Mouse (Mus musculus) stomach, embryonic 14.5 days (tissue): ENCODE data around the gene Clec14a. TPM values are rescaled to one million over a fixed set of nuclear protein-coding genes. Genes with fewer than 3 reads are reported as not detected.
"Not testable (repeated sequence)": the region's sequence is repeated elsewhere in the genome, so short reads cannot be mapped to it uniquely, and the experiment has no call there.

Experiments used
- ATAC-seq: fragments of 200-750 bp; cut with Nextera tagmentation; 2 replicates; pipeline ENCODE4 v1.8.0; 2017; ENCODE audit warnings: low read depth, moderate TSS enrichment; ENCODE audit not compliant: insufficient number of reproducible peaks, insufficient read depth, low FRiP score
- H3K27ac ChIP-seq: fragments of 300-500 bp; sonication (generic); 2 replicates; pipeline ENCODE4 v1.5.1; 2014; ENCODE audit warnings: mild to moderate bottlenecking, low read length, moderate library complexity, mixed read lengths
- H3K27me3 ChIP-seq: fragments of 300-500 bp; sonication (generic); 2 replicates; pipeline ENCODE4 v1.6.1; 2014; ENCODE audit warnings: low read length, control low read depth, mixed read lengths; ENCODE audit not compliant: control insufficient read depth, insufficient read depth
- H3K36me3 ChIP-seq: fragments of 300-500 bp; sonication (generic); 2 replicates; pipeline ENCODE4 v1.6.1; 2014; ENCODE audit warnings: mild to moderate bottlenecking, control low read depth, low read length, moderate library complexity, mixed read lengths; ENCODE audit not compliant: control insufficient read depth, insufficient read depth
- H3K4me1 ChIP-seq: fragments of 300-500 bp; sonication (generic); 2 replicates; pipeline ENCODE4 v1.6.1; 2014; ENCODE audit warnings: low read length, control low read depth, mixed read lengths; ENCODE audit not compliant: control insufficient read depth, insufficient read depth
- H3K4me2 ChIP-seq: fragments of 300-500 bp; sonication (generic); replicated peaks from 2 replicates; pipeline ENCODE4 v1.6.1; 2014; ENCODE audit warnings: low read depth, low read length, control low read depth
- H3K4me3 ChIP-seq: fragments of 300-500 bp; sonication (generic); 2 replicates; pipeline ENCODE4 v1.5.1; 2014; ENCODE audit warnings: low read depth, low read length, control low read depth
- H3K9ac ChIP-seq: fragments of 300-500 bp; sonication (generic); replicated peaks from 2 replicates; pipeline ENCODE4 v1.6.1; 2014; ENCODE audit warnings: low read depth, mild to moderate bottlenecking, control low read depth, low read length, moderate library complexity, mixed read lengths
- H3K9me3 ChIP-seq: fragments of 300-500 bp; sonication (generic); 2 replicates; pipeline ENCODE4 v1.6.1; 2016; ENCODE audit warnings: low read depth, low read length, control low read depth; ENCODE audit not compliant: control insufficient read depth
- WGBS: fragments of 180-500 bp; shearing (Covaris S2); extraction: QIAGEN DNeasy Blood & Tissue Kit; methylation state at CpG from one replicate; pipeline ENCODE4 v1.1.7; 2014; 5-methylcytosine and 5-hydroxymethylcytosine counted together
- polyA plus RNA-seq: library from polyadenylated mRNA; unstranded; fragments of >200 nt; fragmentation: Nextera tagmentation; extraction: Ambion mirVana; gene quantifications from 2 replicates; pipeline ENCODE4 v1.2.1, GENCODE M21; 2014

Clec14a gene
- polyA plus RNA-seq: 8.0 and 9.3 TPM in 2 replicates

DNA sequence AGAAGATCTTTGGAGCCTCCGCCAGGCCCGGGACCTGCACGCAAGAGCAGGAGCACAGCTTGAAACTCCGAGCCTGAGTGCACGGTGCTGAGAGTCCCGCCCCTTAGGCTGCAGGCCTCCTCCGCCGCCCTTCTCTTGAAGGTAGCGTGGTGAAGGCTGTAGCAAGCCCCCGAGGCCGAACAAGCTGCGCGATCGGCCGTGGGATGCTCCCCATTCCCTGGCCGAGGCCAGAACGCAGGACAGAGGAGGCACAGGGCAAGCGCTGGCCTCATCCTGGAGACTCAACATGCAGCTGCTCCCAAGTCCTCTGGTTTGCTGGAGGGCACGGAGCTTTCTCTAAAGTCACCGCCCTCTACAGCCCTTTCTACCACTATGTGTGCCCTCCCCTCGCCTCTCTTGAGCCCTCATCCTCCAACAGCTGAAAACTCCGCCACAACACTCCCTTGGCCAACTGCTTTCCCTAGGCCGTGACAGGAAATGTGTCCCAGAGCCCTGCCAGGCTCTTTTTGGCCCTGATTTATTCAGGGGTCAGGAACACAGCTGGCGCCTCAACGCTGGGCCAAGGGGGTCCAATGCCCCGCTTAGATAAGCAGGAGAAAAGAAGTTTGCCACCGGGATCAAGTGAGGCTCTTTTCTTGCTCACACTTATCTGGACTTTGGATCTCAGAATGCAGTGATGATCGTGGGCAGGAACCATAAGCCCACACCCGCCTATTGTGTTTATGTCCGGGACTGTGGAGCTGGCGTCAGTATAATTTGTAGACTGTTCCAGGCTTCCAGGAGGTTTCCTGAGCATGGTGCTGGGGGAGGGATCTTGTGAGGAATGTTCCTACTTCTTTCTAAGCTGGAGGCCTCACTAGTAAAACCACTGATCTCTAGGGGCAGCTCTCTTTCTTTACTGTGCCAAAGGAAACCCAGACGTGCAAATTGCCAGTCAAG lies at the start of gene Clec14a:
TSS of gene Clec14a (minus strand) at position 728 of the 939 bp plus-strand sequence.
- 6% methylated on average over 32 of the region's 32 CpGs for WGBS
- peak within 1 kb of the TSS; percentile 57 for H3K4me2 ChIP-seq
- peak within 1 kb of the TSS; percentile 68; the same call in 1 of the 2 replicates for H3K27ac ChIP-seq
- no peaks in the 10 kb centered on the region for H3K27me3 ChIP-seq
- H3K4me3 ChIP-seq: peak within 1 kb of the TSS; percentile 38
- peak; percentile 84 for ATAC-seq
- H3K9ac ChIP-seq: peak within 1 kb of the TSS; percentile 40; the same call in 1 of the 2 replicates
- 0 out of 2 replicates have a peak, but pooled peaks cover 3% of the 10 kb centered on the region for H3K4me1 ChIP-seq
- H3K36me3 ChIP-seq: no peaks in the 10 kb centered on the region
- H3K9me3 ChIP-seq: no peaks in the 10 kb centered on the region

DNA sequence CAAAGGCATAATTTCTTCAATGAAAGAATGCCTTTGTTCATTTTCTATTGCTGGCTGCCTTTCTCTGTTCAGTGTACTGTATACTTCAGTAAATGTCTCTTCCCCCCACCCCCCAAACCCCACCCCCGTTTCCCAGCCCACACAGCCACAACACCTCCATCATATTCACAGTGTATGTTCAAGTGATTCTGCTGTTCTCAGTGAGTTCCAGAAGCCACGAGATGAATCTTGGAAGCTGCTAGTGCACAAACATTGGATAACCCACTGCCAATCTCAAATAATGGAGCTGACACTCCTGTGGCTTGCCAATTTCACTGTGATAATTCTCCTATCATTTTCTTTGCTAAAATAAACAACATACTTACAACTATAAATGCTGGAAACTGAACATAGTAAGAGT lies 38.7 kb upstream of the Clec14a start:
- no peak for ATAC-seq
- H3K36me3 ChIP-seq: no peaks in the 10 kb centered on the region
- H3K27me3 ChIP-seq: no peaks in the 10 kb centered on the region
- 73% methylated on average over 2 of the region's 2 CpGs for WGBS
- H3K27ac ChIP-seq: no peak overlapping the region
- H3K9me3 ChIP-seq: no peaks in the 10 kb centered on the region
- H3K4me2 ChIP-seq: no peak overlapping the region
- H3K4me1 ChIP-seq: no peaks in the 10 kb centered on the region
- no peak overlapping the region for H3K4me3 ChIP-seq
- no peak overlapping the region for H3K9ac ChIP-seq

DNA sequence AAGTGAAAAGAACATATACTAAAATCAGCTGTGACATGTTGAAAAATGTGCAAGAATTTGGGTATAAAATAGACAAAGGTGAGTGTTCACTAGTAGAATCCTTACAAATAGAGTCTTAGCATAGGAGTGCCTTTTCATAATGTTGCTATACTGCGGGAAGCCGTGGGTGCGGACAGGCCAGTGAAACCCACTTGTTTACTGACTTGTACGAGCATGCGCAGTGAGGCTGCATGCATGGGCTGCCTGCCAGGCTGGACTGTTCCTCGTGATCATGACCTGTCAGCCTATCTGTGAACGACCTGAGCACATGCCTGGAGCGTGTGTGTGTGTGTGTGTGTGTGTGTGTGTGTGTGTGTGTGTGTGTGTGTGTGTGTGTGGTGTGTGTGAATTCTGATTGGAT lies 37.3 kb upstream of the Clec14a start:
- H3K9me3 ChIP-seq, ATAC-seq, H3K4me2 ChIP-seq, H3K27ac ChIP-seq, H3K4me3 ChIP-seq, H3K36me3 ChIP-seq, H3K9ac ChIP-seq, H3K27me3 ChIP-seq, H3K4me1 ChIP-seq: not testable (repeated sequence)
- WGBS: 62% methylated on average over 8 of the region's 8 CpGs

DNA sequence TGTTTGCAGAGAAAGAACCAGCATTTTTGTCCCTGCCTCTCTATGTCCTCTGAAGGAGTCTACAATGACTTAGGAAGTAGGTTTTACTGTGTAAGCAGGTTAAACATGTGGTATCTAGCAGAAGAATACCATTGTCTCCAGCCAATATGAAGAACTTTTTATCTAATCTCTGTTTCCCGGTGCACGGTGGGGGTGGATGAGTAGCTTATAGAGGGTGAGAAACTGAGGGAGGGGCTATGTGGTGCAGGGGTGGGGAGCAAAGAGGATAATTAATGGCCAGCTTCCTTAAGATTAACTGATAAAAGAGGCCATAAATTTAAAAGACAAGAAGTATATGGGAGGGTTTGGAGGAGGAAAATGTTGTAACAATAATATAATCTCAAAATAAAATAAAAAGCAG lies 36.5 kb upstream of the Clec14a start:
- no peak overlapping the region for H3K9ac ChIP-seq
- no peaks in the 10 kb centered on the region for H3K36me3 ChIP-seq
- no peak overlapping the region for H3K4me3 ChIP-seq
- H3K9me3 ChIP-seq: no peaks in the 10 kb centered on the region
- ATAC-seq: no peak
- no peaks in the 10 kb centered on the region for H3K4me1 ChIP-seq
- H3K4me2 ChIP-seq: no peak overlapping the region
- no peaks in the 10 kb centered on the region for H3K27me3 ChIP-seq
- no peak overlapping the region for H3K27ac ChIP-seq
- WGBS: 26% methylated on average over 2 of the region's 2 CpGs

DNA sequence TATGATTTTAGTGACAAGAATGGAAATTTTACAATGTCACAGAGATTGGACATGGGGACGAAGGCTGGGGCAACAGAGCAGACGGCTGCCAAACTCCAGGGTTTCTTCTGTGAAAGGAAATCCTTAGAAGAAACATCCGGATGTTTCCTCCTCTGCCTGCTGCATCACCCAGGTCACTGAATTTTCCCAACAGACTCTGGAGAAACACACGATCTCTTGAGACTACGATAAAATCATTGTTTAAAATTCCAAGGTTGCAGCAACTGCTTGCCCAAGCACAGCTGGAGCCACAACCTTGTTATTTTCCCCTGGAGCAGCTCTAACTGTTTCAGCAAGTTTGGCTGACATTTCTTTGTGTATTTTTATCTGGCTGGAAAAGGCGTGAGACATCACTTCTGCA lies 27.9 kb upstream of the Clec14a start:
- Histone ChIP-seq H3K27me3 (no peaks in the 10 kb centered on the region), H3K4me2 (no peak overlapping the region), H3K4me1 (no peaks in the 10 kb centered on the region), H3K4me3 (no peak overlapping the region), H3K9ac (no peak overlapping the region), H3K27ac (no peak overlapping the region), H3K9me3 (no peaks in the 10 kb centered on the region), H3K36me3 (no peaks in the 10 kb centered on the region)
- 61% methylated on average over 6 of the region's 6 CpGs for WGBS
- ATAC-seq: no peak

DNA sequence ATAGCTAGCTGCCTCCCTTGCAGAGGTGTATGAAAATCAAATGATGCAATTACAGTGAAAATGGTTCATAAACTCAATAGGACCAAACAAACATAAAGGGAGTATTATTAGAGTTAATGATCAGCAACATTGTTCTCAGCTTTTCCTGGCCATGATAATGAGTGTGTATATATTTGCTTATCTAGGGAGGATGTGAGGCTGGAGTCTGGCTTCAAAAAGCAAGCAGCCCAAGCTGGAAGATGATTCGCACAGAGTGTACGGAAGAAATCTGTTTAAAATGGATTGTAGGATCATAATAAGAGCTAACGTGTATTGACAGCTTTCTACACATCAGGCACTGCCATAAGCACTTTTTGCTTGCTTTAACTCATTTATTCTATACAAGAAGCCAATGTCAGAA lies 16.8 kb upstream of the Clec14a start:
- Histone ChIP-seq H3K27ac (no peak overlapping the region), H3K9me3 (no peaks in the 10 kb centered on the region), H3K9ac (no peak overlapping the region), H3K4me2 (no peak overlapping the region), H3K27me3 (no peaks in the 10 kb centered on the region), H3K36me3 (no peaks in the 10 kb centered on the region), H3K4me3 (no peak overlapping the region), H3K4me1 (no peaks in the 10 kb centered on the region)
- ATAC-seq: no peak
- 77% methylated on average over 3 of the region's 3 CpGs for WGBS

DNA sequence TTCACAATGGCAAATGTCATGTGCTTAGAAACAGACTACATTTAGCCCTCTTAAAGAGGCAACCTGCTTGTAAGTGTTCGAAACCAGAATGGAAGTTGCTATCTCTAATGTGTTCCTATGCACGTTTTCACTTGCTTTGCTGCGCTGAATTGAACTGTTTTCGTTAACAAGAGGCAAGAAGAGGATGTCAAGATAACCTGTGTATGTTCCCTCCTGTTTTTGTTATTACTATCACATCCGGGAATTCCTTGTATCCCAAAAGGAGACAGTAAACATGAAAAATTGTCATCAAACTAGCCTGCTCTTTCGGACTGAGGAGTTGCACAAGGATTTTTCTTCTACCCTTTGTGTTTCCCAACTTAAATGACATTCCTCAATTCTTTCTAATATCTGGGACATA lies 1.4 kb upstream of the Clec14a start:
- H3K4me2 ChIP-seq: no peak overlapping the region
- H3K27me3 ChIP-seq: no peaks in the 10 kb centered on the region
- H3K9ac ChIP-seq: no peak overlapping the region
- H3K4me1 ChIP-seq: 0 out of 2 replicates have a peak, but pooled peaks cover 3% of the 10 kb centered on the region
- H3K36me3 ChIP-seq: no peaks in the 10 kb centered on the region
- H3K27ac ChIP-seq: no peak overlapping the region
- no peak for ATAC-seq
- H3K4me3 ChIP-seq: no peak overlapping the region
- no peaks in the 10 kb centered on the region for H3K9me3 ChIP-seq
- WGBS: 67% methylated on average over 6 of the region's 6 CpGs

DNA sequence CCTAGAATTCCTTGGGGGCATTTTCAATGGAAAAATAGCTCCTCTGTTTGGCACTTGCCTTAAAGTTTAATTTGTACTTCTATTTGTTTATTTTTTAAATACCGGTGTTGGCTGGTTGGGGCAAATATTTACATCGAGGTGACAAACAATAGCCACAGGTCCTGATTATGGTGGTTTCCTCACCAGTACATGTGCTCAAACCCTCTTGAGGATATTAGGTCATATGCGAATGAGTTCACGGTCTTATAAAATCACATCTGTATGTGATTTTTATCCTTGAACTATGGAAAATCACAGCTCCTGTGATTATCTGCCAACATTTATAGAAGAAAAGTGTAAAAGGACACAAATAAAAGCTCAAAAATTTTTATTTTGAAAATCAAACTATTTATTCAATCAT lies 415 bp upstream of the Clec14a start:
- Histone ChIP-seq H3K27me3 (no peaks in the 10 kb centered on the region), H3K9me3 (no peaks in the 10 kb centered on the region), H3K4me3 (no peak overlapping the region), H3K9ac (no peak overlapping the region), H3K36me3 (no peaks in the 10 kb centered on the region), H3K27ac (no peak overlapping the region), H3K4me1 (0 out of 2 replicates have a peak, but pooled peaks cover 3% of the 10 kb centered on the region), H3K4me2 (no peak overlapping the region)
- 67% methylated on average over 4 of the region's 4 CpGs for WGBS
- ATAC-seq: no peak
